Mouse (Mus musculus) layer of hippocampus, adult 9-10 months (tissue): ENCODE measurements around the gene Jph2.

Experiments
- DNase-seq: peaks from one replicate; pipeline ENCODE4 v3.0.0; 2022; ENCODE audit warnings: low spot score

The Jph2 gene

DNA sequence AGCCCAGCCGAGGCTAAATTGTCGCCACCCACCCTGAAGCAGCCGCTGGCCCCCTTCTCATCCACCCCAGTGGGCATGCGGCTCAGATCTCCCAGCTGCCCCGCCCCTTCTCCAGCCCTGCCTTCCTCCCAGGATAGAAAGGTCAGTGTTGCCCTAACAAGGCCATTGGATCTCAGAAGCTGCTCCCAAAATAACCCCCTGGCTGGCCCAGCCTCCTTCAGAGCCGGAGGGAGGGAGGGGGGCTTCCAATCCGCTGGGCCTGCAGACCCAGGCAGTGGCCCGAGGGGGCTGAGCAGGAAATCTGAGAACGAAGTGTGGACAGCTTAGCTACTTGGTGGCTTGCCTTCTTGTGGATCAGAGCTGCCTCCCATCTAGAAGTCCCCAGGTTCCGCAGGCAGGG, at the start of gene Jph2:
Gene Jph2 (minus strand): TSS at position 89 of the 400 bp plus-strand sequence.
- DNase-seq = no peak

DNA sequence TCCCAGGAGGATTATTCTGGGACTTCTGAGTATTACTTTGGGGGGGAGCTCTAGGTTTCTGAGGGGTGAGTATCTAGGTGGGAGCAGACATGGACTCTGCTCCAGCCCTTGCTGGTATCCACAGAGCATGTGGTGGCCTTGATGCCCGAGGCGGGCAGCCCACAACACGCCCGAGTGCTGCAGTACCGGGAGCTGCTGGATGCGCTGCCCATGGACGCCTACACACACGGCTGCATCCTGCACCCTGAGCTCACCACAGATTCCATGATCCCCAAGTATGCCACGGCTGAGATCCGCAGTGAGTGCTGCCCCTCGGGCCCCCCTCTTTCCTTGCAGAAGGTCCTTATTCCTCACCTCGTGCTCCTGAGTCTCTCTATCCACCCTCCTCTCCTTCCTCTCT, 49.6 kb upstream of the Jph2 start:
- no peak for DNase-seq

DNA sequence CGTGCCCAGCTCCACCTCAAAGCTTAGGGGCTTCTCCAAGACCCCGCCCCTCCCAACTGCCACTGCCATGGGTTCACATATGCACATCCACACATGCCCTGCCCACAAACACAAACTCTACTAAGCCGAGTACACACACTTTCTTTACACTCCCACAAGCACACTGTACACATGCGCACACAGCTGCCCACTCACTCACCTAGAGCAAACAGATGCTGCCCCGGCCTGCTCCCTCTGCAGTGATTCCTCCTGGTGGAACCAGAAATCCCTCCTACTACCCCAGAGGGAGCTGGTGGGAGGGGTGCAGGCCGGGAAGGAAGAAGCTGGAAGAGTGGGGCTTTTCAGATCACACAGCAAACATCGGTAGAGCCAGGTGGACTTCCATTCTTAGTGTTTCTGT, 46.2 kb upstream of the Jph2 start:
- no peak for DNase-seq

DNA sequence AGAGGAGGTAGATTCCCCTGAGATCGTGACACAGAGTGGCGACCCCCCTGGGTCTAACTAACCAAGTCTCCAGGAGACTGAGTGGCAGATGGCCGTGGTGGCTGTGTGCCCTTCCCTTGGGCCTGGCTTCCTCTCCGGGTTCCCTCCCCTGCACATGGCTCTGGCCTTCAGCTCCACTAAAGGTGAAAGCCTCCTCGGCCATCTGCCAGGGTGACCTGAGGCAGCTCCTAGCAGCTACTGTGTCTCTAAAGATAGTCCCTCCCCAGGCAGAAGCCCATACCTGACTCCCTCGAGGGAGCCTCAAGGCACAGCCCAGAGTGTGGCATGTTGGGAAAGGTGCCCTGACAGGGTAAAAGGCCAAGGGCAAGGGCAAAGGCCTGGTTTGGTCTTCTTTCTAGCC, 45.8 kb upstream of the Jph2 start:
- DNase-seq = no peak

DNA sequence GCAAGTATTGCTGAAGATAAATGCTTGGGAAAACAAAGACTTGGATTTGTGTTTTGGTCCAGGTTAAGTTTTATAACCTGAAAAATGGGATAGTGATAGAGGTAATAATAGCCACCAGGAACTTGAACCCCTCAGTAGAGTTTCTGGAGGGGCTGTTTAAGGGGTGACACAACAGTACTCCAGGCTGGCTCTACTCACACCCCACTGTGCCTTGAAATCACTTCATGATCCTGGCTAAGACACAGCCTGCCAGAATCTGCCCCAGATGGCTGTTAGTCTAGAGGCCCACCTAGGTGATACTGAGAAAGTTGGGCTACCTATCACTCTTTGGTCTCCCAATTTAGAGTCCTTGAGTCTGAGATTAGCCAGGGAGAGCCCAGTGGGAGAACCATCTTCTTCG, 41.7 kb upstream of the Jph2 start:
- no peak for DNase-seq

DNA sequence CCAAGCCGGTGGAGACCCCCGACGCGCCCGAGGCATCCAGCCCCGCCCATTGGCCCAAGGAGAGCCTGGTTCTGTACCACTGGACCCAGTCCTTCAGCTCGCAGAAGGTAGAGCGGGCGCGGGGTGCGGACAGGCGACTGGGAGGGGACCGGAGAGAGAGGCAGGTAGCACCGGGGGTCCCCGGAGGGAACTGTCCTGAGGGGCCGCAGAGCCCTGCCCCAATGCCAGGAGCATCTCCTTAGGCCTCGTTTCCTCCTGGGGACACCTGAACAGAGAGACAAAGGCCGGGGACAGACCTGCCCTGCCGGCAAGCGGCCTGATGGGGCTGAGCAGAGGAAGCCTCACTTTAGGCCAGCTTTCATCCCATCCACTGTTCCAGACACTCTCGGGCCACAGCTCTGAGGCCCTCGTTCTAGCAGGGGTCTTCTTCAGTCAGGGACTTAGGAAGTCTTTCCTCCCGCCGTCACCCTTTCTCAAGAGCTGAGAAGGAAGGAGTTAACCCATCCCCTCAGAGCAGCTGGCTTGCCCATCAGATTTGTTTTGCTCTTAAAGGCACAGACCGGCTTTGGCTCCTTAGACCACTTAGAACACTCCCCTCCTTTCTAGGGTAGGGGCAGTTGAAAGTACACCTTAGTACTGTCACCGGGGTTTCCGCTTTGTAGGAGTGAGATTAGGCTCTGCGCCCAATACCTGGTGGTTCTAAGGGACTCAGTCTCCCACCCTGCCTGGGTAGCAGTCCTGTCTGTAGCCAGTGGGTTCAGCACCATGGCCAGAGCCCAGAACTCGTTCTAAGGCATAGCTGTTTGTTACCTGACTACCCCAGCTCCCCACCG, 41.0 kb upstream of the Jph2 start:
- no peak for DNase-seq

DNA sequence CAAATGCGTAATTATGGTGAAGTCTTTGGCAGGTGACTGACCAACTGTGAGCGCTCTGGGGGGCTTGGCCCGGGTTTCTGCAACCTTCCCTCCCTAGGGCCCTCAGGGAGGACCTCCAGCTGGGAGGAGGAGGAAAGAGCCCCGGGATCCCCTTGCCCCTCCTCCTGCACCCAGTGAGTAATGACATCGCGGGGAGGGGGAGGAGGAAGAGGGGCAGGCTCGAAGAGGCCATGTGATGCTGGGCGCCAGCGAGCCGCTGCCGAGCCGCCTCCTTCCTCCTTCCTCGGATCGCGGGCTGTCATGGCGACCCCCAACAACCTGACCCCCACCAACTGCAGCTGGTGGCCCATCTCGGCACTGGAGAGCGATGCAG, 40.4 kb upstream of the Jph2 start, which contains the start of gene Gdap1l1:
Gene Gdap1l1 (plus strand): TSS at position 231 of the 373 bp plus-strand sequence.
- DNase-seq = peak; percentile 45

DNA sequence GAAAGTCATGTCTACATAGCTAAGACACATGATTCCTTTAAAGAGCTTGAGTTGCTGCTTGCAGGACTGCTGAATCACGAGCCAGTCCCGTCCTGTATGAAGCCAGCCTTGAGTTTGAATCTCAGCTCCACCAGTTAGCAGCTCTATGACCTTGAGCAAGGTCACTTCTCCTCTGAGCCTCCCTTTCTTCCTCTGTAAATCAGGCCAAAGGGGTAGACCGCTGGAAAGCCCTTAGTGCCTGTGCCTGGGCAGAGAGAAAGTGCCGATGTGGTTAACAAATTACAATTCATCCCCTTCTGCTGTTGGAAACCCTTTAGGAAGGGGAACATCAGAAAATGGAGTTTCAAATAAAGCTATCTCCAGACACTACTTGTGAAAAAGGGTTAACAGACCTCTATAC, 40.0 kb upstream of the Jph2 start:
- no peak for DNase-seq

DNA sequence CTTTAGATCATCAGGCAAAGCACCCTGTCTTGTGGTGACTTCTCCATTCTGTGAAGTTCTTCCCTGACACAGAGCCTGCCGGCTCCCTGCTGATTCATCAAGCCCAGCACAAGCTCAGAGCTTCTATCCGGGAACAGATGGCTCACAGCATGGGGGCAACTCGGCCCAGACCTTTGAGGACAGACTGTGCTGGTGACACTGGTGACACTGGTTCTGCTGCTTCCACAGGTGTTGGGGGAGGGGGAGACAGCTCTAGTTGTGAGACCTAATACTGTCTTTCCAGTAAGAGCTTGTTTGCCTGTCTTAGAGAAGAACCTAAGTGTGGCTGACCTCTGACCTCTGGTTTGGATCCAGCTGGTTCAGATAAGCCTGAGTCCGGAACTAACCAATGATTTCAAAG, 36.2 kb upstream of the Jph2 start:
- DNase-seq = no peak

DNA sequence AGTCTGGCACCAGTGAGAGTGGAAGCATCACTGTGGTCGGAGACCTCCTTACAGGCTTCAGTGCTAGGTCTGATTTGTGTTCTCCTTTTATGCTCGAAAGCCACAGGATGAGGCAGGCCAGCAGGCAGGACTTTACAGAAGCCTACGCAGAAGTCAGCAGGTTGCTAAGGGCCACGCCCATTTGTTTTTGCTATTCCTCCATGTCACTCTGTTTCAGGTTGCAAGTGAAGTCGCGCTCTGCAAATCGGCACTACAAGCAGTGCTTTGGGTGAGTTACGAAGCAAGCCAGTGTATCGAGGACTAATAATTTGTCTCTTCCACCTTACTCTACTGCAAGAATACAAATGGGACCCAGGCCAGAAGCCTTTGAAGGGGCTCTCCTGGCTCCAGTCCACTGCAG, 33.5 kb upstream of the Jph2 start:
- DNase-seq = no peak

DNA sequence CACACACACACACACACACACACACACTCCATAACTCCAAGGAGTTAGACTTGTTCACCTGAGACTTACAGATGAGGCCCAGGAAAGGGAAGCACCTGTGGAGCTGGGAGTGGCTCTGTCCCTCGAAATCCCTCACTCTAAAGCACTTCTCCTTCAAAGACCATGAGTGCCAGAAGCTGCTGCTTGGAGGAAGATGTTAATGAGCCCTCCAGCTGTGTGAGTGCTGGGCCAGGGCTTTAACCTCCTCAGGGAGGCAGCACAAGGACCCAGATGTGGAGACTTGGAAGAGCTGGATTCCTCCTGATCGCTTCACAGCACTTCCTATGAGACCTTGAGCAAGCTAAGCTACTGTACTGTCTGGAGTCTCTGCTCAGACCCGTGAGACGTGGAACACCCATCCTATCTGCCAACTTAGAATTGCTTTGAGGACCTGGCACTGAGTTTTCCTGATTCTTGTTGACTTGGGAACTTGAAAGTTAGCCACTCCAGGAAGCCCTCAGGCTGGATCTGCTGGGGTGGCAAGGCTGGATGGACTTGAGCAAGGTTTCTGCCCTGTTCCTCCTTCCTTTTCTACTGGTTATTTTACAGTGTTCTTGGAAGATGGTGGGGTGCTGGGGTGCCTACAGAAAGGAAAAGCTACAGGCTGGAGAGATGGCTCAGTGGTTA, 30.7 kb upstream of the Jph2 start:
- DNase-seq = no peak

DNA sequence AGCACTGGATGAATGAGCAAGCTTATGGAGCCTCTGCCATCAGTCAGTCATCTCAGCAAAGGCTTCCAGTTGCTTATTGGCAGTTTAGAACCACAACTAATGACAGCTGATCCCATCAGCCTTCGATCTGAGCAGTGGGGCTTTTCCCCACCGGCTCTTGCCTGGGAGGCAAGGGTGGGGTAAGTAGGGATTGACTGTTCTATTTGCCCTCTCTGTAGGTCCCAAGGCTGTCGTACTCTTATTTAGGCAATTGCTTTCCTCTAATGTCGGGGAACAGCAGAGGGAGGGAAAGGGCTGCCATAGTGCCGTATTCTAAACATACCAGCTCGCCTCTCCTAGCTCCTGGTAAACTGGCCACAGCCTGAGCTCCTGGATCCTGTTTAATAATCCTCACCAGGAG, 26.8 kb upstream of the Jph2 start, which contains the start of gene Oser1:
Gene Oser1 (minus strand): TSS at position 101 of the 400 bp plus-strand sequence.
- no peak for DNase-seq

DNA sequence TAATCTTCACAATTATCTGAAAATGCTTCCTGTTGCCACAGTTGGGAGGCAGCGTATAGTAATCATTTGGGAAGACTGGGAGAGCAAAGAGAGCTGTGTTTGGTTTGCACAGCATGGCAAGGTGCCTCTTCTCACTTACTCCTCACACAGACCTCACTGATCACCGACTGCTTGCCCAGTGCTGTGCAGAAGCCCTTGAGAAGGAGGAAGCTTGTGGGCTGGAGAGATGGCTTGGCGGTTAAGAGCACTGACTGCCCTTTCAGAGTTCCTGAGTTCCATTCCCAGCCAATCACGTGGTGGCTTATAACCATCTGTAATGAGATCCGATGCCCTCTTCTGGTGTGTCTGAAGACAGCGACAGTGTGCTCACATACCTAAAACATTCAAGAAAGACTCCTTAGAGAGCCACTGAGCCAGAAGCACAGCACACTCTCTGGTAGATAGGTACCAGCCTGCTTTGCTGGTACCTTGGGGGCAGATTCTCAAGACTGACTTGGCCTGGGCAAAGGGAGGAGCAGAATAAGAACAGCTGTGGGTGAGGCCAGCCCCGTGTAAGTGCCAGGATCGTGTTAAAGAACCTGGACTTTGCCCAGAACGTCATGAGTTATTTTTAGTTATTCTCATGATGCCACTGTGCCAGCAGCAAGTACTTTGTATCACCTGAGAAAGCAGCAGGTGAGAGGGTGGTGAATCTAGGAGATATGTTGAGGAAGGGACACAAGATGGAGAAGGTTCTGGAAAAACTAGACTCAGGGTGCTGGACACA, 25.3 kb upstream of the Jph2 start:
- DNase-seq = no peak

DNA sequence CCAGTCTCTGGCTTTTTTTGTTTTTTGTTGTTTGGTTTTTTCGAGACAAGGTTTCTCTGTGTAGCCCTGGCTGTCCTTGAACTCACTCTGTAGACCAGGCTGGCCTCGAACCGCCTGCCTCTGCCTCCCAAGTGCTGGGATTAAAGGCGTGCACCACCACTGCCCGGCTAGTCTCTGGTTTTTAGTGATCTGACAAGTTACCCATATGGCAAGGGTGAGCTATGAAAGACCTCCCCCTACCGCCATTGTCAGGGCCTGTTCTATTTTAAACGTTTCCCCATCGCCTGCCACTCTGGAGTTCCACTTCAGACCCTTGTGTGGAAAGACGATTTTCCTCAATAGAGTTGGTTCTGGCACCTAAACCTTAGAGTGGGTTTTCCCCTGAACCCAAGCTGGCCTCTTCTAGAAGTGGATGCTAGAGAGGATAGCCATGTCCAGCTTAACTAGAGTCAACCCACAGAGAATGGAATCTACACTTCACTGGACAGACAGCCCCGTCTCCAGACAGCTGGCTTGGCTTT, 22.6 kb upstream of the Jph2 start:
- DNase-seq = no peak

DNA sequence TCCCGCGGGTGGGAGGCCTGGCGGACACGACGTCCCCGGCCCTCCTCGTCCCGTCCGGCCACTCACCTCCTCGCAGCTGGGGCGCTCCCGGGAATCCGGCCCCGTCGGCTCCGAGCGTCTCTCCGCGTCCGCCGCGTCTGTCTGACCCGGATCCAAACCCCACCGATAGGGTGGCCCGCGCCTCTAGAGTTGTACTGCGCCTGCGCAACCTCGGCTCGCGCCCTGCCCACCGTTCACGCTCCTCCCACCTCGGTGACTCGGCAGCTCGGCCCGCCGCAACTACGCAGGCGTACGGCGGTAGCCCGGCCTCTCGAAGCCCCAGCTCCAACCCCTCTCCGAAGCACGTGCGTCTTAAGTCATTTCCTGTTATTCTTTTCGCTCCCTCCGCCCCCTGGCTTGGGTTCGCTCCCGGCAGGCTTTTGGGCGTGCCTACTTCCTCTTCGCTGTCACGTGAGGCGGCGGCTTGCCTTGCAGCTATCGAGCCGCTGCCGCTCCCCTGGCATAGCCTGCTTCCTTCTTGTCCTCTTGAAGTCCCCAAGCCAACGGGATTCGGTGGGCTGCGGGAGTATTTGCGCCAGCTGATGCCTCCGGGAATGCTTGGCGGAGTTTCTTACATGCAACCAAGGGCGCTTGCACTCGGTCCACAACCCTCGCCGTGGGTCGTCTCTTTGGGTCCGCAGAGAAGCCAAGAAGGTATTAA, 21.7 kb upstream of the Jph2 start:
- DNase-seq = peak; percentile 92

DNA sequence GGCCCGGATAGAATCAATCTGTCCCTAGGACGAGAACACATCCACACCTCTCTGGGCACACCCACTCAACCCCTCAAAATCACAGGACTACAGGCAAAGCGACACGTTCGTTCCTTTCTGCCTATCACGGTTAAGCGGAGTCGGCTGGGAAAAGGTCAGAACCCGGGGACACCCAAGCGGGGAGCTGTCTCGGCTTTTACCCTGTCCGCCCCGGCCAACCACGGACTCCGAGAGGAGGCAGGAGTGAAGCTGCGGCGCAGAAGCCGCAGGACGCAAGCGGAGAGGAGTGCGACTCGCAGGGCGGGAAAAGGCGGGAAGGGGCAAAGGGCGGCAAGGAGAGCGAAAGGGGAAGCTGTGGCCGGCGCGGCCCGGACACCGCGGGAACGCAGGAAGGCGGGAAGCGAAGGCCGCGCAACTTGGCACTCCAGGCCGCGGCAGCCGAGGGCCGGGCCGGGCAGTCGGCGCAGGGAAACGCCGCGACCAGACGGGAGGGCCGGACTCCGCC, 21.1 kb upstream of the Jph2 start:
- no peak for DNase-seq

DNA sequence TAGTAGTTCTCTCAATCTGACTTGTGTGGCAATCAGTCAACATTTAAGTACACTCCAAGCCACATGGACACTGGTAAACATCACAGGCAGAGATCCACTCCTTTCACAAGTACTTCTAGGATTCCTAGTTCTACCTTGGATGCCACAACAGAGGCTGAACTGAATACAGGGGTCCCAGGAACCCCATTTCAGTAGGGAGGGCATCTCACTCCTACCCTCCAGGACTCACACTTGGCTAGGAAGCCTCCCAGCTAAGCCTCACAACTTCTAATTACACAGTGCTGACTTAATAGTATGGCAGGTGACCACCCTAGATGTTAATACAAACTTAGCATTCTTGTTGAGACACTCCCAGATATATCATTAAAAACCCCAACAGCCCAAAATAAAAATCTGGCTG, 20.0 kb upstream of the Jph2 start:
- no peak for DNase-seq

DNA sequence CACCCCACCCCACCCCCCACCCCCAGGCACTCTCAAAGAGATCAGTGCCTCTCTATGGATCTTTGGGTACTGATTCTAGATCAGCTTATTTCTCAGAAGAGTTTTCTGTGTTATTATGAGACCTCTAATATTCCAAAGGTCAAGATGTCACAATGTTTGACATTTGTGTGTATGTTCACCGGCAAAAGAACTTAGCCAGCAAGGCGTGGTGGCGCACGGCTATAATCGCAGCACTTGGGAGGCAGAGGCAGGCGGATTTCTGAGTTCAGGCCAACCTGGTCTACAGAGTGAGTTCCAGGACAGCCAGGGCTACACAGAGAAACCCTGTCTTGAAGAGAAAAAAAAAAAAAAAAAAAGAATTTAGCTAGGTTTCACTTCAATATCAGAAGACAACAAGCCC, 19.2 kb upstream of the Jph2 start:
- no peak for DNase-seq

DNA sequence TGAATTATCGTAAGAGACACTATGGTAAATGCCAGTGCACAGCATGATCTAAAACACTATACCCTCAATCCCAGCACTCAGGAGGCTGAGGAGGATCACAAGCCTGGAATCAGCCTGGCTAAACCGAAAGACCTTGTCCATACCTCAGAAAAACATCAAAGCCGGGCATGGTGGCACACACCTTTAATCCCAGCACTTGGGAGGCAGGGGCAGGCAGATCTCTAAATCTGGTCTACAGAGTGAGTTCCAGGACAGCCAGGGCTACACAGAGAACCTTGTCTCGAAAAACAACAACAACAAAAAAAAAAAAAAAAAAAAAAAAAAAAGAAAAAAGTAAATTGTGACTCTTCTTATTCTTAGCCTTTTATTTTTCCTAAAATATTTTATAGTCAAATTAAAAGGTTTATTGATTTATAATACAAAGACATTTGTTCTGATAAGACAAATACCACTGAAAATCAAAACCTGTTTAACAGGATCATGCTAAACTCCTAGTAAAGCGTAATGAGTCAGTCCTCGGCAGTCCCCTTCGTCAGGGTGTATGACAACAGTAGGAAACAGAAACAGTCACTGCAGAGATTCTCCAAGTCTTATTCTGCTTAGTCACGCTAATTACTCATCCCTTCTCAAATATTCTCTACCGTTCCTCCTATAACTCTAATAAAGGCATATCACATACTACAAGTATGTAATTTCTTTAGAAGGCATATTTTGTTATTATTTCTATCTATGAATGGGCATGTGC, 15.2 kb upstream of the Jph2 start:
- no peak for DNase-seq

DNA sequence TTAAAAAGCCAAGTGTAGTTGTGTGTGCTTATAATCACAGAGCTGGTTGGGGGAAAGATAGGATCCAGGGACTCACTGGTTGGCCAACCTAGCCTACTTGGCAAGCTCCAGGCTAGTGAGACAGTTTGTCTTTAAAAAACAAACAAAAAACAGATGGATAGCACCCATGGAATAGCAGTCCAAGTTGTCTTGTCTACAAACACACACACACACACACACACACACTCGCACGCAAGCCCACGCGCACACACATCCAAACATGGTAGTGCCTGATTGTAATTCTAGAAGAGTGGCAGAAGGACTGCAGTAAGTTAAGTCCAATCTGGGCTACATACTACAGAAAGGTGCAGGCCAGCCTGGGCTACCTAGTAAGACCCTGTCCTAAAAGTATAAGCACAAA, 14.6 kb upstream of the Jph2 start:
- DNase-seq = no peak

DNA sequence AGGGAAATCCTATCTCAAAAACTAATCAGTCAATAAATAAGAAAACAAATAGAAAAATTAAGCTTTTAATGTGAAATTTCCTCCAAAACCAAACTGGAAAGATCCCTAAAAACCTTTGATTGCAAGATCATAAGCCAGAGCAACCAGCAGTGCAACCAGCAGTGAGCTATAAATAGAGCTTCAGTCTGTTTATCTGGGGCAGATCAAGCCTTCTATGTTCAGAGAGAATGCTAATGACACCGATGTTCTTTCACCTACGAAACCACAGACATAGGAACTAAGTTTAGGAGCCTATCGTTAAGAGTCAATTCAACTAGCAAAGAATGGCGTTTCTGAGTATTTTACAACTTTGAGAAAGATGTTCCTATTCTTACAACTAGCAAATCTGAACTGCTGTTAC, 14.0 kb upstream of the Jph2 start:
- no peak for DNase-seq
